Mouse (Mus musculus): ENCODE results near the gene Cdkl4.

GRCm38 (mm10) chr17:80498600-80499268 is 78.9 kb downstream of the Cdkl4 start:
- TF ChIP-seq CTCF (IDR thresholded peaks at IDR 0.05; ENCODE audit: low read depth) (no peak), EP300 (IDR thresholded peaks at IDR 0.05; ENCODE audit: low read depth) (no peak)
